Mouse (Mus musculus) embryonic facial prominence, embryonic 10.5 days (tissue): Measurements from ENCODE around the gene Tex16. TPM values are rescaled to one million over a fixed set of nuclear protein-coding genes. Genes with fewer than 3 reads are reported as not detected.

Experiments used
- DNase-seq: peaks from one replicate; pipeline ENCODE4 v3.0.0-alpha.2; 2017; ENCODE audit warnings: low spot score
- H3K27ac ChIP-seq: fragments of 300-500 bp; sonication (generic); replicated peaks from 2 replicates; pipeline ENCODE4 v1.5.1; 2016; ENCODE audit warnings: mild to moderate bottlenecking
- H3K27me3 ChIP-seq: fragments of 300-500 bp; sonication (generic); replicated peaks from 2 replicates; pipeline ENCODE4 v1.6.1; 2016; ENCODE audit warnings: low read depth, mild to moderate bottlenecking; ENCODE audit not compliant: poor library complexity, severe bottlenecking
- H3K36me3 ChIP-seq: fragments of 300-500 bp; sonication (generic); replicated peaks from 2 replicates; pipeline ENCODE4 v1.6.1; 2016; ENCODE audit warnings: mild to moderate bottlenecking, moderate library complexity
- H3K4me1 ChIP-seq: fragments of 300-500 bp; sonication (generic); 2 replicates; pipeline ENCODE4 v1.6.1; 2016
- H3K4me3 ChIP-seq: fragments of 300-500 bp; sonication (generic); 2 replicates; pipeline ENCODE4 v1.5.1; 2016; ENCODE audit warnings: mild to moderate bottlenecking, moderate library complexity
- H3K9me3 ChIP-seq: fragments of 300-500 bp; sonication (generic); 2 replicates; pipeline ENCODE4 v1.6.1; 2016; ENCODE audit warnings: mild to moderate bottlenecking
- WGBS: fragments of 180-500 bp; shearing (Covaris S2); methylation state at CpG from one replicate; pipeline ENCODE4 v1.1.7; 2016; 5-methylcytosine and 5-hydroxymethylcytosine counted together
- polyA plus RNA-seq: library from polyadenylated mRNA; unstranded; fragments of >200 nt; fragmentation: Nextera tagmentation; extraction: Ambion mirVana; gene quantifications from 2 replicates; pipeline ENCODE4 v1.2.1, GENCODE M21; 2016

Gene Tex16
- polyA plus RNA-seq: 0.95 and 1.1 TPM in 2 replicates

- Histone ChIP-seq H3K4me3 (no peak within 1 kb of the TSS), H3K4me1 (no peaks in the 10 kb centered on the region), H3K36me3 (no peaks in the 10 kb centered on the region), H3K9me3 (no peaks in the 10 kb centered on the region), H3K27ac (no peak within 1 kb of the TSS), H3K27me3 (no peaks in the 10 kb centered on the region)
- DNase-seq: no peak
Observed at GRCm38 (mm10) chrX:112010707-112011106, at the start of gene Tex16. Tex16 (plus strand) TSS chrX:112011007.

- 52% methylated on average over 1 of the region's 1 CpGs for WGBS
- H3K4me1 ChIP-seq: no peaks in the 10 kb centered on the region
Observed at GRCm38 (mm10) chrX:111999661-112000060, 11.1 kb upstream of the Tex16 start.

More at GRCm38 (mm10) chrX:111999661-112000060, 11.1 kb upstream of the Tex16 start:
- Histone ChIP-seq H3K36me3 (no peaks in the 10 kb centered on the region), H3K4me3 (no peak overlapping the region), H3K27me3 (no peaks in the 10 kb centered on the region), H3K9me3 (no peaks in the 10 kb centered on the region), H3K27ac (no peak overlapping the region)
- DNase-seq: no peak

Other genes starting within 250 kb of the Tex16 start
- gene Gm45194, start 119.6 kb upstream of the Tex16 start, polyA plus RNA-seq: 0.30 and 0.71 TPM in 2 replicates
- gene 4933403O08Rik, start 228.0 kb downstream of the Tex16 start, polyA plus RNA-seq: not detected in 2 replicates